Mouse (Mus musculus) embryonic fibroblast, embryonic 13.5 days (primary cell): ENCODE data around the gene Kdm6a.

Source experiments
- CTCF ChIP-seq: IDR thresholded peaks from 2 replicates; pipeline ENCODE4 v1.5.1; 2011; ENCODE audit warnings: mild to moderate bottlenecking, control low read depth, low read length, moderate library complexity, borderline replicate concordance; ENCODE audit not compliant: insufficient read depth
- POLR2A ChIP-seq: IDR thresholded peaks from 2 replicates; pipeline ENCODE4 v1.6.1; 2011; ENCODE audit warnings: low read depth, mild to moderate bottlenecking, control low read depth, low read length, moderate library complexity

GRCm38 (mm10) chrX:18258238-18258809 lies 95.9 kb downstream of the Kdm6a start:
- TF ChIP-seq POLR2A (no peak), CTCF (no peak)
